Mouse (Mus musculus): ENCODE results near the gene Oas1e.

- TF ChIP-seq POLR2A (IDR thresholded peaks at IDR 0.05; ENCODE audit: insufficient read depth, low read depth, low read length), result no peak
- no peak for TF ChIP-seq CTCF (IDR thresholded peaks at IDR 0.05)
- TF ChIP-seq EP300 (IDR thresholded peaks at IDR 0.05; ENCODE audit: insufficient read depth, low read depth, low read length), result no peak
Measured at GRCm38 (mm10) chr5:120751206-120751605, 44.1 kb downstream of the Oas1e start.
